Mouse (Mus musculus) spleen, postnatal 10 days (tissue): ENCODE data around the gene Tescl.

Experiments
- DNase-seq, 2 experiments: peaks; one replicate each; pipeline ENCODE4 v3.0.0; 2021 to 2022; ENCODE audit warnings: low spot score in 2 of 2

Gene Tescl

GRCm38 (mm10) chr7:24363228-24363627 is 29.5 kb upstream of the Tescl start:
- peak; percentile 64 to 81 for DNase-seq

GRCm38 (mm10) chr7:24361001-24361400 is 27.3 kb upstream of the Tescl start:
- peak in 1 of 2 experiments; percentile 42 for DNase-seq

- peak in 1 of 2 experiments; percentile 57 for DNase-seq
Measured at GRCm38 (mm10) chr7:24359269-24359668, 25.5 kb upstream of the Tescl start.

GRCm38 (mm10) chr7:24357899-24358298 is 24.2 kb upstream of the Tescl start:
- peak; percentile 54 to 73 for DNase-seq

- no peak for DNase-seq
Measured at GRCm38 (mm10) chr7:24356081-24356480, 22.3 kb upstream of the Tescl start.

GRCm38 (mm10) chr7:24355646-24356045 is 21.9 kb upstream of the Tescl start:
- no peak for DNase-seq

GRCm38 (mm10) chr7:24348896-24349295 is 15.2 kb upstream of the Tescl start, which contains the start of gene Lypd5:
Gene Lypd5, plus strand, starts transcription at chr7:24349196.
- DNase-seq, result no peak

- peak in 1 of 2 experiments; percentile 30 for DNase-seq
Measured at GRCm38 (mm10) chr7:24346444-24346843, 12.7 kb upstream of the Tescl start.

GRCm38 (mm10) chr7:24343701-24344272 is 10.1 kb upstream of the Tescl start:
- DNase-seq, result no peak

- DNase-seq, result no peak
Measured at GRCm38 (mm10) chr7:24338241-24338640, 4.5 kb upstream of the Tescl start.

- peak; percentile 68 to 88 for DNase-seq
Measured at GRCm38 (mm10) chr7:24335699-24336309, 2.1 kb upstream of the Tescl start.

GRCm38 (mm10) chr7:24327281-24327975 is 6.3 kb downstream of the Tescl start:
- no peak for DNase-seq

- no peak for DNase-seq
Measured at GRCm38 (mm10) chr7:24326273-24327135, 7.2 kb downstream of the Tescl start.

- no peak for DNase-seq
Measured at GRCm38 (mm10) chr7:24325675-24326128, 8.0 kb downstream of the Tescl start.

GRCm38 (mm10) chr7:24325197-24325596 is 8.5 kb downstream of the Tescl start:
- no peak for DNase-seq

GRCm38 (mm10) chr7:24322593-24322992 is 11.1 kb downstream of the Tescl start:
- no peak for DNase-seq

- no peak for DNase-seq
Measured at GRCm38 (mm10) chr7:24318942-24319341, 14.8 kb downstream of the Tescl start.

- peak; percentile 70 to 90 for DNase-seq
Measured at GRCm38 (mm10) chr7:24316567-24317092, 17.1 kb downstream of the Tescl start, which contains the start of gene Zfp94. Gene Zfp94, minus strand, starts transcription at chr7:24316666.

- DNase-seq, result no peak
Measured at GRCm38 (mm10) chr7:24315726-24316566, 17.8 kb downstream of the Tescl start.

- peak; percentile 18 to 55 for DNase-seq
Measured at GRCm38 (mm10) chr7:24300771-24301282, 32.9 kb downstream of the Tescl start, which contains the start of gene Zfp61. Gene Zfp61, minus strand, starts transcription at chr7:24301232.
